Mouse (Mus musculus) embryonic fibroblast, embryonic 13.5 days (primary cell): ENCODE measurements around the gene Fitm1.

Experiments
- CTCF ChIP-seq: IDR thresholded peaks from 2 replicates; pipeline ENCODE4 v1.5.1; 2011; ENCODE audit warnings: mild to moderate bottlenecking, control low read depth, low read length, moderate library complexity, borderline replicate concordance; ENCODE audit not compliant: insufficient read depth
- POLR2A ChIP-seq: IDR thresholded peaks from 2 replicates; pipeline ENCODE4 v1.6.1; 2011; ENCODE audit warnings: low read depth, mild to moderate bottlenecking, control low read depth, low read length, moderate library complexity

DNA sequence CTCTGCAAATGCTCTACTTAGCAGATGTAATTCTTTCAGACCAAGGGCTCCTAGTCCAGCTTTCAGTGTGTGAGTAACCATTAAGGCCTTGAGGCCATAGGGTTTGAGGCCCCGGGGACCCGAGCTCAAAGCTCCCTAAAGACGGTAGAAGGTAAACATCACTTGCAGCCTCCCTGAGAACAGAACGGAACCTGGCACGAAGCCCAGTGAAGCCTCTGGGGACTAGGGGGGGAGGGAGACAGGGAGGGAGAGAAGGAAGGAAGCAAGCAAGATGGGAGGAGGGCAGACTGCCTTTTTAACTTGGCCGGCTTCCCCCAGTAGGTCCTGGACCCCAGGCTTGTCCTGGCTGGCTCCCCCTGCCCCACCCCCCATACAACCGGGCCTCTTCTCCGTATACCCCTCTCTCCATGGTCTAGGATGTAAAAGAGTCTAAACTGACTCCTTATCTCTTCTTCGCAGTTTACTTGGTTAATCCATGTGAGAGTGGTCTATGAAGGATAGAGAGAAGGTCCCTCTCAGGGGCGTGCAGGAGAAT is 34.6 kb upstream of the Fitm1 start:
- TF ChIP-seq CTCF: no peak
- peak; percentile 34; the same call in 1 of the 2 replicates for TF ChIP-seq POLR2A
